Mouse (Mus musculus): ENCODE data around the gene Lsm6.

Gene Lsm6

GRCm38 (mm10) chr8:78801201-78801600, 19.7 kb downstream of the Lsm6 start:
- no peak for DNase-seq

- no peak for DNase-seq
Measured at GRCm38 (mm10) chr8:78798671-78799070, 22.3 kb downstream of the Lsm6 start.

- no peak for DNase-seq
Measured at GRCm38 (mm10) chr8:78797985-78798384, 23.0 kb downstream of the Lsm6 start.

GRCm38 (mm10) chr8:78793231-78793630, 27.7 kb downstream of the Lsm6 start:
- DNase-seq: no peak

DNA sequence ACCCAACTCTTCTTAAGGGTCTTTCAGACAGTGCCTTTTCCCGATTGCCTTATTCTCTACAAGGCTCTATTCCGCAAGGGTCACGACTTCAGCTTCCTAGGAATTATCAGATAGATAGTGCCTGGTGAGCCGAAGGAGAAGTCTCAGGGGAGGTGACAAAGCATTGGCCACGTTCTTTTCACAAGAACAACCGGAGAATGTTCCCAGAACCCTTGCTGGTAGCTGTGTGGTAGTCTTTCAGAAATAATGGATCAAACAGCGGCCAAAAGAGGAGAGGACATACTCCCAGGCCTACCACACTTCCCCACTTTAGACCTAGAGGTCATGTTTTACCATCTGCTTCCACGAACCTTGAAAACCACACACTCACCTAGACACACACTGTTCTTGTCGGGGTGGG, 44.1 kb downstream of the Lsm6 start:
- DNase-seq: no peak

GRCm38 (mm10) chr8:78771256-78771655, 49.7 kb downstream of the Lsm6 start:
- no peak for DNase-seq

DNA sequence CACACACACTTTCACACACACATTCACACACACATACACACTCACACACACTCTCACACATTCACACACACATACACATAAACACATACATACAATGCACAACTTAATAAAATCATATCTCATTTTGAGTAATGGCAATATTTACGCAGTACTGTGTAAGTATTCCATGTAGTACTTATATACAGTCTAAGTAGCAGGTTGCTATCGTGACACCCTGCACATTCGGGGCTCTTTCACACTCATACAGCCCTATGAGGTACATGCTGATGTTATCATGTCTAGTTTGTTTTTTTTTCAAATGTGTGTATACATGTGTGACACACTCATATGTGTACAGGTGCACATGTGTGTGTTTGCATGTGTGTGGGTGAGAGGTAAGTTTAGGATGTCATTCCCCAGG, 50.4 kb downstream of the Lsm6 start:
- no peak for DNase-seq

GRCm38 (mm10) chr8:78765556-78765955, 55.4 kb downstream of the Lsm6 start:
- DNase-seq: no peak

GRCm38 (mm10) chr8:78764976-78765375, 56.0 kb downstream of the Lsm6 start:
- no peak for DNase-seq

DNA sequence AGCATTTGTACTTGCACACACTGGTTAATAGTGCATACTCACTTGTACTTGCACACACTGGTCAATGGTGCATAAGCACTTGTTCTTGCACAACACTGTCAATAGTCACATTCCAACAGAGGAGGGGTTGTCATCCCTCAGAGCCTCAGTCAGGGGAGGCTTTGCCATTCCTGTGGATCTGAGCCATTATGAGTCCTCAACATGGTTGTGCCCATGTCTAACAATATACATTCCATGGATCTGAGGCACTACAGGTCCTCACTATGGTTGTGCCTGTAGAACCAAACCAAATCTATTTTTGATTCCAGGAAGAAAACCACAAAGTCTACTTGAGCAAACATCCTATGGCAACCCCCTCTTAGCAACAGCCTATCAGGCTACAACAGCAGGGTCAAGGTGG, 61.8 kb downstream of the Lsm6 start:
- no peak for DNase-seq

- DNase-seq: no peak
Measured at GRCm38 (mm10) chr8:78754986-78755385, 66.0 kb downstream of the Lsm6 start.

Data from thymus, postnatal 14 days (tissue).